Mouse (Mus musculus) thymus, adult 2 months (tissue): ENCODE measurements around the gene Stxbp1. TPM values are rescaled to one million over a fixed set of nuclear protein-coding genes. Genes with fewer than 3 reads are reported as not detected.

Source experiments
- DNase-seq: peaks from one replicate; pipeline ENCODE4 v3.0.0; 2021
- H3K27ac ChIP-seq: fragments of 200-500 bp; 2 replicates; pipeline ENCODE4 v1.5.1; 2012; ENCODE audit warnings: low read length, control low read depth; ENCODE audit not compliant: control insufficient read depth, insufficient read depth
- H3K27me3 ChIP-seq: fragments of 200-500 bp; 2 replicates; pipeline ENCODE4 v1.6.1; 2012; ENCODE audit warnings: mild to moderate bottlenecking, low read length, moderate library complexity, mixed read lengths; ENCODE audit not compliant: control insufficient read depth, insufficient read depth
- H3K36me3 ChIP-seq: fragments of 200-500 bp; 2 replicates; pipeline ENCODE4 v1.6.1; 2012; ENCODE audit warnings: mild to moderate bottlenecking, low read length, moderate library complexity; ENCODE audit not compliant: control insufficient read depth, insufficient read depth
- H3K4me1 ChIP-seq: fragments of 200-500 bp; replicated peaks from 2 replicates; pipeline ENCODE4 v1.6.1; 2012; ENCODE audit warnings: low read length; ENCODE audit not compliant: control insufficient read depth, insufficient read depth
- H3K4me3 ChIP-seq: fragments of 200-500 bp; 2 replicates; pipeline ENCODE4 v1.5.1; 2012; ENCODE audit warnings: mild to moderate bottlenecking, low read length, control low read depth, moderate library complexity; ENCODE audit not compliant: control insufficient read depth, insufficient read depth
- CTCF ChIP-seq: fragments of 200-500 bp; IDR thresholded peaks from 2 replicates; pipeline ENCODE4 v1.5.1; 2012; ENCODE audit warnings: mild to moderate bottlenecking, control low read depth, low read length, moderate library complexity, borderline replicate concordance; ENCODE audit not compliant: control insufficient read depth, poor library complexity, insufficient read depth; ENCODE audit errors: extremely low read depth
- POLR2A ChIP-seq: fragments of 200-500 bp; IDR thresholded peaks from 2 replicates; pipeline ENCODE4 v1.6.1; 2012; ENCODE audit warnings: mild to moderate bottlenecking, low read length, control low read depth, moderate library complexity; ENCODE audit not compliant: control insufficient read depth, poor library complexity, insufficient read depth; ENCODE audit errors: extremely low read depth
- WGBS: fragments of 180-500 bp; shearing (Covaris S2); methylation state at CpG from one replicate; pipeline ENCODE4 v1.1.7; 2018; 5-methylcytosine and 5-hydroxymethylcytosine counted together
- polyA plus RNA-seq: library from polyadenylated mRNA; depleted of rRNA; stranded (reverse); fragments of >200 nt; gene quantifications from 2 replicates; pipeline ENCODE4 v1.2.3, GENCODE M21; 2012

Gene Stxbp1
- polyA plus RNA-seq, 1 experiment: 6.6 TPM

DNA sequence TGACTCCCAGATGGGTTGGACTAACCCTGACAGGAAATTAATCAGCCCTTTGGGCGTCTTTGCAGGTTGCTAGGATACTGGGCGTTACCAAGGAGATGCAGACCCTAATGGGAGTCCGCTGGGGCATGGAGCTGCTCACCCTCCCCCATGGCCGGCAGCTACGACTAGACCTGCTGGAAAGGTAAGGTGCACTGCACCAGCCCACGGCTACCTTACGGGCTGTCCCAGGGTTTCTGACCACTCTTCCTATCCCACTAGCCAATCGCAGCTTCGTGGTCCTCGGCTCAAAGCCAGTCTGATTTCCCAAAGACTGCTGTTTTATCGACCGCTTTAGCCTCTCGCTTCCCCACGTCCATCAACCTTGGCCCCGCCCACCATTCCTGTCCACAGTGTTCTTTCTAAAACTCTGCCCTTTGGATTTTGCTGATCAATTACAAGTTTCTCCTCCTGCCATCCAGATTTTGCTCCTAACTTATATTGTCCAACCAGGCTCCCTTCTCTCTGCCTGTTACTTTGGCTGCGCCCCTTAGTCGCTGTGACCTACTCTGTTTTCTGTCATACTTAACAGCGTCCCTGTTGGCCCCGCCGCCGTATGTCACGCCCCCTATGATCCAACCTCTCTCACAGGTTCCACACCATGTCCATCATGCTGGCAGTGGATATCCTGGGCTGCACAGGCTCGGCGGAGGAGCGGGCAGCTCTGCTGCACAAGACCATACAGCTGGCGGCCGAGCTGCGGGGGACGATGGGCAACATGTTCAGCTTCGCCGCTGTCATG, 96.0 kb downstream of the Stxbp1 start:
- no peaks in the 10 kb centered on the region for H3K4me1 ChIP-seq
- no peak overlapping the region for H3K27ac ChIP-seq
- no peak overlapping the region for H3K4me3 ChIP-seq
- no peaks in the 10 kb centered on the region for H3K27me3 ChIP-seq
- no peak for TF ChIP-seq CTCF
- TF ChIP-seq POLR2A: no peak
- WGBS: 90% methylated on average over 31 of the region's 31 CpGs
- H3K36me3 ChIP-seq: peaks cover 50% of the 10 kb centered on the region
- DNase-seq: no peak

DNA sequence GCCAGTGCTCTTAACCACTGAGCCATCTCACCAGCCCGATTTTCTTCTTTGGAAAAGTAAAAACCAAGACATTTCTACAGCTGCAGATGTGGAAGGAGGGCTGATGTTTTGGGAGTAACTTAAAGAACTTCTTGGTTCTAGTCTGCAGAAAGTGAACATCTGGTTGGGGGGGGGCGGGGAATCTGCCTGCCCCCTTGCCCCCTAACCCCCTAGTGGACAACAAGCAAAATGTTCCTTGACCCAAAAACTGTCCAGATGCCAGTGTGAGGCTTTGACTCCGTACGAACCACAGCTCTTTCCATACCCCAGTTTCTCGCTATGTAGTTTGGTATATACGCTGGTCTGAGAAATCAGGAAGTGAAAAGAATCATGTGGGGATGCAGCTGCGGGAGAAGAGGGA, 96.8 kb downstream of the Stxbp1 start:
- H3K36me3 ChIP-seq: peaks cover 58% of the 10 kb centered on the region
- 92% methylated on average over 7 of the region's 7 CpGs for WGBS
- H3K27ac ChIP-seq: no peak overlapping the region
- TF ChIP-seq POLR2A (no peak), CTCF (no peak)
- H3K4me3 ChIP-seq: no peak overlapping the region
- H3K4me1 ChIP-seq: no peaks in the 10 kb centered on the region
- H3K27me3 ChIP-seq: no peaks in the 10 kb centered on the region
- DNase-seq: no peak

DNA sequence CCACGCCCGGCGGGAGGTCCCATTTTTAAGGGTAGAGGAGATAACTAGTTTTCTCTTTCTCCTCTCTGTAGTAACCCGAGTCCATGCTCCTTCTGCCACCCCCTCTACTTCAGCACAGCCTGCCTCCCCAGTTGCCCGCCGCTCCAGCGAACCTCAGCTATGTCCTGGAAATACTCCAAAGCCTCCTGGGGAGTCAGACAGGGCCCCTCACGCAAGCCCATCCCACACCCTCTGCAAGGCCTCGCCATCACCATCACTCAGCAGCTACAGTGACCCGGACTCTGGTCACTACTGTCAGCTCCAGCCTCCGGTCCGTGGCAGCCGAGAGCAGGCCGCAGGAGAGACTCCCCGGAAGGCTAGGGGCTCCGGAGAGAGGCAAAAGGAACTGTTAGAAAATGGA, 98.0 kb downstream of the Stxbp1 start:
- 97% methylated on average over 16 of the region's 16 CpGs for WGBS

DNA sequence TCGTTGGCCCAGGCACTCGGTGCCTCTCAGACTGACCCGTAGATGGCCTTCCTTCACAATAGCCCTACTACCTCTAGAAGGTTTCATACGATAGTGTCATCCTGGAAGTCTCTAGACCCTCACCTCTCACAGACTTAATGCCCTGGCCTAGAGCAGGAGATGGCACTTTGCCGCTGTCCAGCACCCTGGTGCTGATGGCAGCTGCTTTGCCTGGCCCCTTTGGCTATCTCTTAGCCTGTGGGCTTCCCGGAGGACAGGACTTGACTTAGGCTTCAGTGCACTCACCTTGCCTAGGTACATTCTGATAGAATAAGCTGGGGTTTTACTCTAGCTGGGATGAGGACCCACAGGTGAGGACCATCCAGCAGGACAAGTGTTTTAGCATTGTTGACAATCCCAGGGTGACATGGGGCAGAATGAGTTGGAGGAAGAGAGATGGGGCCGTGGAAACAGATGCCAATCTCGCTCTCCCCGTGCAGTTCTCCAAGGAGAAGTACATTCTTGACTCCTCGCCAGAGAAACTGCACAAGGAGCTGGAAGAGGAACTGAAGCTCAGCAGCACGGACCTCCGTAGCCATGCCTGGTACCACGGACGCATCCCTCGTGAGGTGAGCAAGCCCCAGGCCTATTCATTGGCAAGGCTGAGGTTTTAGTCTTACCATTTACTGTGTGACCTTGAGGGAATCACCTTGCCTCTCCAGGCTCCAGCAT, 102.6 kb downstream of the Stxbp1 start:
- TF ChIP-seq CTCF: no peak
- no peak for TF ChIP-seq POLR2A
- no peak for DNase-seq
- Histone ChIP-seq H3K27me3 (no peaks in the 10 kb centered on the region), H3K4me1 (no peaks in the 10 kb centered on the region), H3K36me3 (peaks cover 44% of the 10 kb centered on the region), H3K27ac (no peak overlapping the region), H3K4me3 (no peak overlapping the region)
- whole genome bisulfite sequencing: 90% methylated on average over 15 of the region's 15 CpGs

More for the DNA sequence above, 98.0 kb downstream of the Stxbp1 start:
- no peaks in the 10 kb centered on the region for H3K4me1 ChIP-seq
- DNase-seq: no peak
- no peak overlapping the region for H3K4me3 ChIP-seq
- no peak for TF ChIP-seq POLR2A
- no peak for TF ChIP-seq CTCF
- H3K27ac ChIP-seq: no peak overlapping the region
- no peaks in the 10 kb centered on the region for H3K27me3 ChIP-seq
- H3K36me3 ChIP-seq: peaks cover 63% of the 10 kb centered on the region

DNA sequence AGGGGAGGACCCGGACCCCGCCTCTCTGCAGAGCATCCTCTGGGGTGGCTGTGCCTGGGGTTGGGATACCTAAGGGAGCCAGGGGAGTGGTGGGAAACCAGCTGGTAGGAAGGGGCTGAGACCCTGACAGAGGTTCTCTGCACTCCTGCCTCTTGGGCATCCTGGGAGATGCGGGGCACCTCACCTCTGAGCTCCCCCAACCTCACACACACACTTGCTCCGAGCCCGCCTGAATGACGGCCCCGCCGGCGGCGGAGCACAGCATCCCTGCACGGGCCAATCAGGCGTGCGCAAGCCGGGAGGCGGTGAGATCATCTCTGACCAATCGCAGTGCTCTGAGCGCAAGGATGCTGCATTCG, 104.9 kb downstream of the Stxbp1 start:
- Histone ChIP-seq H3K27me3 (no peaks in the 10 kb centered on the region), H3K27ac (no peak overlapping the region), H3K4me3 (no peak overlapping the region), H3K4me1 (no peaks in the 10 kb centered on the region), H3K36me3 (peaks cover 33% of the 10 kb centered on the region)
- DNase-seq: no peak
- 92% methylated on average over 18 of the region's 18 CpGs for WGBS
- no peak for TF ChIP-seq CTCF
- no peak for TF ChIP-seq POLR2A

GRCm38 (mm10) chr2:32741273-32742172, 105.5 kb downstream of the Stxbp1 start:
- DNase-seq: no peak
- Histone ChIP-seq H3K4me1 (no peaks in the 10 kb centered on the region), H3K4me3 (no peak overlapping the region), H3K36me3 (peaks cover 27% of the 10 kb centered on the region), H3K27ac (no peak overlapping the region), H3K27me3 (no peaks in the 10 kb centered on the region)
- TF ChIP-seq POLR2A: no peak
- TF ChIP-seq CTCF: no peak
- 91% methylated on average over 58 of the region's 58 CpGs for whole genome bisulfite sequencing

- no peak for DNase-seq
- H3K4me1 ChIP-seq: no peaks in the 10 kb centered on the region
- H3K4me3 ChIP-seq: no peak within 1 kb of the TSS
- WGBS: 88% methylated on average over 11 of the region's 11 CpGs
- no peaks in the 10 kb centered on the region for H3K27me3 ChIP-seq
- TF ChIP-seq POLR2A (no peak), CTCF (no peak)
- peaks cover 21% of the 10 kb centered on the region for H3K36me3 ChIP-seq
- no peak within 1 kb of the TSS for H3K27ac ChIP-seq
Measured at GRCm38 (mm10) chr2:32740916-32741272, 106.2 kb downstream of the Stxbp1 start, which contains the start of gene 6330409D20Rik. Gene 6330409D20Rik (minus strand): TSS chr2:32741016.
